Mouse (Mus musculus): Measurements from ENCODE around the gene Vdr. TPM values are rescaled to one million over a fixed set of nuclear protein-coding genes. Genes with fewer than 3 reads are reported as not detected.
A peak's percentile ranks its signal among the peaks of the same experiment; 100 is the strongest.

Vdr gene
- polyA plus RNA-seq, 1 experiment, result 151 TPM

DNA sequence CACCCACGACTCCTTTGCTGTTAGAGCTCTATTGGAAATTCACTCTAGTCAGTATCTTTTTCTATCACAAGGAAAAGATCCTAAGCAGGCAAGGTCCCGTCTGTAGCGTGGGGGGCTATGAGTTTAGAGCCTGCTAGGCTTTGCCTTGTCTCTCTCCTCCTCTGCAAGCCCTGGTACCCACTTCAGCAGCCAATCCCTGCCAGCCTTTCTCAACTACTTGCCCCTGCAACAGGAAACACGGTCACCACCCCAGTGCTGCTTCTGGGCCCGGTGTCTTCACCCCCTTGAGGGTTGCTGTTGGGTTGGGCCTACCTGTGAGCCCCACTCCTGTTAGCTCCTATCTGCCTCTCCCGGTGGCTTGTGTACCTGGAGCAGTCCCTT, 88.5 kb downstream of the Vdr start:
- WGBS, result 72% methylated on average over 6 of the region's 6 CpGs
- H3K27ac ChIP-seq (ENCODE audit: insufficient read depth, low read depth, low read length), result peak overlapping the region; percentile 52; the same call in 1 of the 2 replicates
- no peaks in the 10 kb centered on the region for H3K27me3 ChIP-seq (ENCODE audit: control insufficient read depth, insufficient read depth, low read length)
- no peaks in the 10 kb centered on the region for H3K36me3 ChIP-seq (ENCODE audit: control insufficient read depth, insufficient read depth, low read length)
- no peak for TF ChIP-seq CTCF (IDR thresholded peaks at IDR 0.05; ENCODE audit: extremely low read depth, insufficient read length, insufficient replicate concordance, low read depth, low read length)
- no peak for TF ChIP-seq POLR2A (IDR thresholded peaks at IDR 0.05; ENCODE audit: low read depth, low read length)
- H3K4me3 ChIP-seq (ENCODE audit: low read depth, low read length), result no peak overlapping the region
- peaks cover 28% of the 10 kb centered on the region for H3K4me1 ChIP-seq (ENCODE audit: control insufficient read depth, insufficient read depth, insufficient read length, low read length)

DNA sequence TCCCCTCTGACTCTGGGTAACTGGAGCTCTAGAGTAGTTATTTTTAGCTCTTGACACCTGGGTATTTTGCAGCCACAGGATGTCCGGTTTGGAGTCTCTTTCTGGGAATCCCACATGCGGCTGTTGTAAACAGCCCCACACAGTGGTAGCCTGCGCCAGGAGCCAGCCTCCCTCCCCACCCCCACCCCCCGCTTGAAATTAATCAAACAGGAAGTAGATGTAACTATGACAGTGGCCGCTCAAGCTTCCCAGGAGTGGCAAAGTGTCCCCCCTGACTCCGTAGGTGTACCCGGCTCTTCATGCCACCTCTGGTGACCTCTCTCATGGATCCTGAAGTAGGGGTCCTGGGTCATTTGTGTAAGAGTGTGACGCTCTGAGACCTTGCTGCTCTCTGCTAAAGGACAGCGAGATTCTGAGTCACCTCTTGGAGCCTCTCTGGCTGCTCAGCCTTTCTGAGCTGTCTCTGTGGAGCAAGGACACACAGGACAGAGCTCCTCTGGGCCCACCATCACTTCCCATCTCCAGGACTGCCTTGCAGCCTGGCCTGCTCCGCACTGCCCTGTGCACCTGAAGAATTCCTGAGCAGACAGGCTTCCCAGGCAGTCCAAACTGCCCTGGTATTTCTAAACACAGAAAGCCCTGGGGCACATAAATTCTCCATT, 89.0 kb downstream of the Vdr start:
- TF ChIP-seq CTCF (IDR thresholded peaks at IDR 0.05; ENCODE audit: extremely low read depth, insufficient read length, insufficient replicate concordance, low read depth, low read length), result no peak
- no peak for TF ChIP-seq POLR2A (IDR thresholded peaks at IDR 0.05; ENCODE audit: low read depth, low read length)
- Histone ChIP-seq H3K4me1 (ENCODE audit: control insufficient read depth, insufficient read depth, insufficient read length, low read length) (peaks cover 27% of the 10 kb centered on the region), H3K27ac (ENCODE audit: insufficient read depth, low read depth, low read length) (peak overlapping the region; percentile 52), H3K4me3 (ENCODE audit: low read depth, low read length) (no peak overlapping the region), H3K27me3 (ENCODE audit: control insufficient read depth, insufficient read depth, low read length) (no peaks in the 10 kb centered on the region), H3K36me3 (ENCODE audit: control insufficient read depth, insufficient read depth, low read length) (no peaks in the 10 kb centered on the region)
- WGBS, result 62% methylated on average over 10 of the region's 10 CpGs

DNA sequence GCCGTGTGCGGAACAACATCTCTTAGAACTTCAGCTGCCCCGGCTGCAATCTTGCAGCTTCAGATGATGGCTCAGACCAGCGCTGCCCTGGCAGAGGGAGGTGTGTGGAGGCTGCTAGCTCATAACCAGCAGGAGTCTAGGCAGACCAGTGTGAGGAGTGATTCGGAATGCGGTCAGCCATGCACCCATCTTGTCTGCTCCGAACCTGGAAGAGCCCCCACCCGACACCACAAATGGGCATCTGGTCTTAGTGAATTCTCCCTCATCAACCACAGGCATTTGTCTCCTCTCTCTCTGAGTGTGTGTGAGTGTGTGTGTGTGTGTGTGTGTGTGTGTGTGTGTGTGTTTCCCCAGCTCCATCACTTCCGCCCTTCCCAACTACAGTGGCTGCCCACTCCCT, 90.5 kb downstream of the Vdr start:
- peaks cover 15% of the 10 kb centered on the region for H3K4me1 ChIP-seq (ENCODE audit: control insufficient read depth, insufficient read depth, insufficient read length, low read length)
- TF ChIP-seq CTCF (IDR thresholded peaks at IDR 0.05; ENCODE audit: extremely low read depth, insufficient read length, insufficient replicate concordance, low read depth, low read length) (no peak), POLR2A (IDR thresholded peaks at IDR 0.05; ENCODE audit: low read depth, low read length) (no peak)
- no peak overlapping the region for H3K4me3 ChIP-seq (ENCODE audit: low read depth, low read length)
- WGBS, result 88% methylated on average over 9 of the region's 9 CpGs
- no peaks in the 10 kb centered on the region for H3K36me3 ChIP-seq (ENCODE audit: control insufficient read depth, insufficient read depth, low read length)
- no peak overlapping the region for H3K27ac ChIP-seq (ENCODE audit: insufficient read depth, low read depth, low read length)
- H3K27me3 ChIP-seq (ENCODE audit: control insufficient read depth, insufficient read depth, low read length), result no peaks in the 10 kb centered on the region

DNA sequence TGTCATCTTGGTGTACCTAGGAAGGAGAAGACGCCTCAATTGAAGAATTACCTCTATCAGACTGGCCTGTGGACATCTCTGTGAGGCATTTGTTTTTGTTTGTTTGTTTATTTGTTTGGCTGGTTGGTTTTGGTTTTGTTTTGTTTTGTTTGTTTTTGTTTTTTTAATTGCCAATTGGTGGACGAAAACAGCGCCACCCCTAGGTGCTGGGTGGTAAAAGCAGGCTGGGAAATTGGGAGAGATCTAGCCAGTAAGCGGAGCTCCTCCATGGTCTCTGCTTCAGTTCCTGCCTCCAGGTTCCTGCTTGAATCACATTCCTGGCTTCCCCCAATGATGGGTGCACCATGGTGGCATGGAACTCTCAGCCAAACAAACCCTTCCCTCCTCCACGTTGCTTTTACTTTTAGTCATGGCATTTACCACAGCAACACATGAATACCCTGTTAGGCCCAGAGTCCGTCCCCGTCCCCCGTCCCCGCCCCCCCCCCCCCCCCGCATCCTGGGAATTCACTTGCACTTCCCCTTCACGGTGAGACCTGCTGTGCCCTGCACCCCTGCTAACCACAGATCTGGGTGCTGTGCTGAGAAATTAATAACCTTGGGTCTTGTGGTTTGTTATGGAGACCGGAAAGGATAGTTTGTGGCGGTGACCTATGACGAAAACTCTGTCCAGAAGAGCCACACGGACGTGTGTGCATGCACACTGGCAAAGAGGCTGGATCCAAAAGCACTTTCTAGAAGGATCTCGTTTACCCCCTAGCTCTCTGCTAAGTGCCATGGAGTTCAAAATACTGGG, 94.0 kb downstream of the Vdr start:
- no peak overlapping the region for H3K4me3 ChIP-seq (ENCODE audit: low read depth, low read length)
- no peaks in the 10 kb centered on the region for H3K27me3 ChIP-seq (ENCODE audit: control insufficient read depth, insufficient read depth, low read length)
- 84% methylated on average over 17 of the region's 17 CpGs for WGBS
- H3K36me3 ChIP-seq (ENCODE audit: control insufficient read depth, insufficient read depth, low read length), result no peaks in the 10 kb centered on the region
- peaks cover 15% of the 10 kb centered on the region for H3K4me1 ChIP-seq (ENCODE audit: control insufficient read depth, insufficient read depth, insufficient read length, low read length)
- no peak for TF ChIP-seq CTCF (IDR thresholded peaks at IDR 0.05; ENCODE audit: extremely low read depth, insufficient read length, insufficient replicate concordance, low read depth, low read length)
- TF ChIP-seq POLR2A (IDR thresholded peaks at IDR 0.05; ENCODE audit: low read depth, low read length), result no peak
- H3K27ac ChIP-seq (ENCODE audit: insufficient read depth, low read depth, low read length), result no peak overlapping the region

DNA sequence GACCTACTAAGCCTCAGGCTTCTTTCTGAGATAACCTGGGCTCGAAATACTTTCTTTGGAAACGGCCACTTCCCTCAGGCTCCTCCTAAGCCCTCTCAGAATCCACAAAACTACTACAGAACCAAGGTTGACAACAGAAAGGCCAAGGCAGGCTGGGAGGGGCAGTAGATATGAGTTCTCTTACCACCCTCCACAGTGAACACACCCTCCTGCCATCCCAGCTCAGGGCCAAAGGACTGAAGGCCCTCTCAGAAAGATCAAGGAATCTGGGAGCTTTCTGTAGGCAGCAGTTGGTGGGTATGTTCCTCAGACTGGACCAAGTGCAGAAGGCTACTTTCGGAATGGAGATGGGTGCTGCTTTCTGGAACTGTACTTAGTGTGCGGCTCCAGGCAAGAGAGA, 95.2 kb downstream of the Vdr start:
- Histone ChIP-seq H3K4me1 (ENCODE audit: control insufficient read depth, insufficient read depth, insufficient read length, low read length) (peaks cover 12% of the 10 kb centered on the region), H3K4me3 (ENCODE audit: low read depth, low read length) (no peak overlapping the region), H3K27me3 (ENCODE audit: control insufficient read depth, insufficient read depth, low read length) (no peaks in the 10 kb centered on the region), H3K27ac (ENCODE audit: insufficient read depth, low read depth, low read length) (no peak overlapping the region), H3K36me3 (ENCODE audit: control insufficient read depth, insufficient read depth, low read length) (no peaks in the 10 kb centered on the region)
- no peak for TF ChIP-seq CTCF (IDR thresholded peaks at IDR 0.05; ENCODE audit: extremely low read depth, insufficient read length, insufficient replicate concordance, low read depth, low read length)
- no peak for TF ChIP-seq POLR2A (IDR thresholded peaks at IDR 0.05; ENCODE audit: low read depth, low read length)
- WGBS, result 92% methylated on average over 4 of the region's 4 CpGs

DNA sequence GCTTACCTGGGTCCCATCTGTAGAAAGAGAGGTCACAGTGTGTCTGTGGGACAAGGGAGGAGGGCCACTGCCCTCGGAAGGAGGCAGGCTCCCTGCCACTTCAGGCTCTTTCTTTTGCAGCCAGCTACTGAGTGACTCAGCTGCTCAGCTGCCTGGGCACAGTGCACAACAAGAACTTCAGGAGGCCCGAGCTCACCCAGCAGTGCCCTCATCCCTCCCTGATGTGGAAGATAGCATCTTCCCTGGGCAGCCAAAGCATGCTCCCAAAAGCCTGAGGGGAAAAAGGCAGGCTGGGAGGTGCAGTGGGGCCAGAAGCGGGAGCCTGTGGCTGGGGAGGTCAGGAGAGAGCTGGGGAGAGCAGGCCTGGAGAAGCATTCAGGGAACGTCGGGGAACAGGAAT, 95.7 kb downstream of the Vdr start:
- Histone ChIP-seq H3K27me3 (ENCODE audit: control insufficient read depth, insufficient read depth, low read length) (no peaks in the 10 kb centered on the region), H3K4me3 (ENCODE audit: low read depth, low read length) (no peak overlapping the region), H3K36me3 (ENCODE audit: control insufficient read depth, insufficient read depth, low read length) (no peaks in the 10 kb centered on the region), H3K27ac (ENCODE audit: insufficient read depth, low read depth, low read length) (no peak overlapping the region), H3K4me1 (ENCODE audit: control insufficient read depth, insufficient read depth, insufficient read length, low read length) (peaks cover 12% of the 10 kb centered on the region)
- 54% methylated on average over 5 of the region's 5 CpGs for WGBS
- no peak for TF ChIP-seq POLR2A (IDR thresholded peaks at IDR 0.05; ENCODE audit: low read depth, low read length)

DNA sequence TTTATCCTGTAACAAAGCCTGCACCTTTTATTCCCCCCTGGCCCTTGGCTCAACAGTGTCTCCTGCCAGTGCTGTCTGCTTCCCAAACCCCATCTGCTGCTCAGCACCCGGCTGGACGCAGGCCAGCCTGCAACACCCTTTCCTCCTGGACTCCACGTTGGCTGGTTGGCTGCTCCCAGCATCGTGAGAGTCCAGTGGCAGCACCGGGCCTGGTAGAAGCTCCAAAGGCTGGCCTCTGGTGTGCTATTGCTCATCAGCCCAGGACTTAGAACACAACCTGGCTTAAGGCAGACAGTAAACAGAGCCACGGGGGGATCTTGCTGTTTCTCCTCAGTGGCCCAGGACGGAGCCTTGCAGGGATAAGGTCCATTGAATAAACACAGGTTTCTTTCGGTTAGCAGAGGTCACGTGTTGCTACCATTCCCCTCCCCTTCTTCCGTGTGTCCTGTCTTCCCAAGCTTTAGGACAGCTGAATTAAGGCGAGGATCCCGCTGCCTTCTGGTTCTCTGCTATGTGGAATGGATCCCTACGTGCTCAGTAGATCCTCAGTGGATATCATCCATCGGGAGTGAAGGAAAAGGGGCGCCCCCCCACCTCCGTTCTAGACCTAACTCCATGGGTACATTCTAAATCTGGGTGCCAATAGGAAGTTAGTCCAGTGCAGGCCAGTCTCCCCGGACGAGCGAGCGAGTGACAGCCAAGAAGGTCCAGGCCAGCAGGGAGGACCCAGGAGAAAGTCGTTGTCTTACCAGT, 96.8 kb downstream of the Vdr start:
- Histone ChIP-seq H3K27ac (ENCODE audit: insufficient read depth, low read depth, low read length) (no peak overlapping the region), H3K27me3 (ENCODE audit: control insufficient read depth, insufficient read depth, low read length) (no peaks in the 10 kb centered on the region), H3K36me3 (ENCODE audit: control insufficient read depth, insufficient read depth, low read length) (peaks cover 5% of the 10 kb centered on the region; the same call in 1 of the 2 replicates), H3K4me1 (ENCODE audit: control insufficient read depth, insufficient read depth, insufficient read length, low read length) (peaks cover 12% of the 10 kb centered on the region), H3K4me3 (ENCODE audit: low read depth, low read length) (peak overlapping the region; percentile 34)
- WGBS, result 47% methylated on average over 21 of the region's 21 CpGs
- TF ChIP-seq POLR2A (IDR thresholded peaks at IDR 0.05; ENCODE audit: low read depth, low read length), result no peak
- TF ChIP-seq CTCF (IDR thresholded peaks at IDR 0.05; ENCODE audit: extremely low read depth, insufficient read length, insufficient replicate concordance, low read depth, low read length), result no peak
